Mouse (Mus musculus) heart, postnatal 0 days (tissue): Measurements from ENCODE around the gene Rybp. TPM values are rescaled to one million over a fixed set of nuclear protein-coding genes. Genes with fewer than 3 reads are reported as not detected.

Experiments used
- ATAC-seq: fragments of 200-750 bp; cut with Nextera tagmentation; 2 replicates; pipeline ENCODE4 v1.8.0; 2017; ENCODE audit warnings: low read depth, moderate number of reproducible peaks, moderate library complexity; ENCODE audit not compliant: insufficient read depth
- DNase-seq: peaks from one replicate; pipeline ENCODE4 v3.0.0-alpha.2; 2016; ENCODE audit warnings: low spot score
- H3K27ac ChIP-seq: fragments of 300-500 bp; sonication (generic); 2 replicates; pipeline ENCODE4 v1.5.1; 2014; ENCODE audit warnings: low read depth, mild to moderate bottlenecking
- H3K27me3 ChIP-seq: fragments of 300-500 bp; sonication (generic); 2 replicates; pipeline ENCODE4 v1.6.1; 2014; ENCODE audit warnings: low read length, mixed read lengths; ENCODE audit not compliant: control insufficient read depth, insufficient read depth
- H3K36me3 ChIP-seq: fragments of 300-500 bp; sonication (generic); replicated peaks from 2 replicates; pipeline ENCODE4 v1.6.1; 2014; ENCODE audit warnings: low read length, mixed read lengths; ENCODE audit not compliant: control insufficient read depth, insufficient read depth
- H3K4me1 ChIP-seq: fragments of 300-500 bp; sonication (generic); 2 replicates; pipeline ENCODE4 v1.6.1; 2014; ENCODE audit warnings: antibody characterized with exemption; ENCODE audit not compliant: control insufficient read depth, insufficient read depth
- H3K4me2 ChIP-seq: fragments of 300-500 bp; sonication (generic); 2 replicates; pipeline ENCODE4 v1.6.1; 2014; ENCODE audit warnings: low read depth, mild to moderate bottlenecking, low read length, moderate library complexity
- H3K4me3 ChIP-seq: fragments of 300-500 bp; sonication (generic); 2 replicates; pipeline ENCODE4 v1.5.1; 2014; ENCODE audit warnings: low read depth, low read length
- H3K9ac ChIP-seq: fragments of 300-500 bp; sonication (generic); replicated peaks from 2 replicates; pipeline ENCODE4 v1.6.1; 2014; ENCODE audit warnings: low read depth, low read length, mixed read lengths
- H3K9me3 ChIP-seq: fragments of 300-500 bp; sonication (generic); replicated peaks from 2 replicates; pipeline ENCODE4 v1.6.1; 2016; ENCODE audit warnings: low read length; ENCODE audit not compliant: control insufficient read depth
- CTCF ChIP-seq: IDR thresholded peaks from 2 replicates; pipeline ENCODE4 v1.5.1; 2016; ENCODE audit warnings: antibody characterized with exemption, control low read depth, low read depth
- EP300 ChIP-seq: IDR thresholded peaks from 2 replicates; pipeline ENCODE4 v1.6.1; 2016; ENCODE audit warnings: antibody characterized with exemption, low read depth
- WGBS: fragments of 180-500 bp; shearing (Covaris S2); extraction: QIAGEN DNeasy Blood & Tissue Kit; methylation state at CpG from one replicate; pipeline ENCODE4 v1.1.7; 2014; 5-methylcytosine and 5-hydroxymethylcytosine counted together
- polyA plus RNA-seq: library from polyadenylated mRNA; unstranded; fragments of >200 nt; fragmentation: Nextera tagmentation; extraction: Ambion mirVana; gene quantifications from 2 replicates; pipeline ENCODE4 v1.2.1, GENCODE M21; 2015
- total RNA-seq: library from RNA; depleted of rRNA; stranded (reverse); fragments of >200 nt; gene quantifications from 2 replicates; pipeline ENCODE4 v1.2.3, GENCODE M21; 2014; ENCODE audit warnings: low replicate concordance

The Rybp gene
- total and polyA plus RNA-seq, 2 experiments from 2014 or later, result 5.2 to 8.6 TPM

DNA sequence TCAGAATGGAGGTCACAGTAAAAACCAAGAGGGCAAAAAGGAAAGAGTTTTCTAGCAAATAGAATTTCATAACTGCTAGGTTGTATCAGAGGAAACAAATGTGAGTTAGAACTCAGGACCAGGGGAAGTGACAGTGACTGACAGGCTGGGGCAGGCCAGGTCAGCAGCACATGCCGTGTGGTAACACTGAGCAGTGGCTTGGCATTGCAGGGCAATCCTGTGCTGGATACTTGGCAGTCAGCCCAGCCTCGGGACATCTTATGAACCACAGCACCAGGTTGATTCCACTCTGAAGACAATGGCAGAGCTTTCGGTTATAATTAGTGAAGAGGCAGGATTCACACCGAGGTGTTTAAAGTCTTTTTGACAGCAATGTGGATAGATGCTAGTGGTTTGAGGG is 11.7 kb upstream of the Rybp start:
- TF ChIP-seq EP300 (no peak), CTCF (no peak)
- DNase-seq (peak; percentile 46), ATAC-seq (peak; percentile 71)
- Histone ChIP-seq H3K4me2 (no peak overlapping the region), H3K9ac (no peak overlapping the region), H3K4me1 (no peaks in the 10 kb centered on the region), H3K4me3 (no peak overlapping the region), H3K27ac (no peak overlapping the region), H3K27me3 (no peaks in the 10 kb centered on the region), H3K9me3 (no peaks in the 10 kb centered on the region), H3K36me3 (no peaks in the 10 kb centered on the region)
- 24% methylated on average over 4 of the region's 4 CpGs for WGBS

DNA sequence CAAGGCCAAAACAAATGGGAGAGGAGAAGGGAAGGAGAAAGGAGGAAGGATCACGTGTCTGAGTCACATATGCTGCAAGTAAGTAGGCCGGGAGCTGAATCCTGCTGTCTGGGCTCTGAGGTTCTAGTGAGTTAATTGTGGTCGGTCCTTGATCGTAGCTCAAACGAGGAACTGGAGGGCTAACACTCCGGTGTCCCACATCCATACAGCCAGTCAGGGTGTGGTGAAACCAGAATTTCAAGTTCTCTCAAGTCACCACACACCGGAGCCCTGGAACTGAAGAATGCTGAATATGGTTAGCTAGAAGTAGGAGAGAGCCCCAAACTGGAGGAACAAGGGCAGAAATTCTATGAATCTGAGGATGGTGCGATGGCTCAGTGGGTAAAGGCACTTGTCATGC is 10.3 kb upstream of the Rybp start:
- H3K4me1 ChIP-seq, result no peaks in the 10 kb centered on the region
- no peak overlapping the region for H3K27ac ChIP-seq
- H3K4me2 ChIP-seq, result no peak overlapping the region
- no peak overlapping the region for H3K4me3 ChIP-seq
- no peaks in the 10 kb centered on the region for H3K36me3 ChIP-seq
- ATAC-seq, result no peak
- no peak overlapping the region for H3K9ac ChIP-seq
- H3K9me3 ChIP-seq, result no peaks in the 10 kb centered on the region
- no peaks in the 10 kb centered on the region for H3K27me3 ChIP-seq
- DNase-seq, result no peak
- 95% methylated on average over 8 of the region's 8 CpGs for WGBS
- no peak for TF ChIP-seq CTCF
- no peak for TF ChIP-seq EP300

DNA sequence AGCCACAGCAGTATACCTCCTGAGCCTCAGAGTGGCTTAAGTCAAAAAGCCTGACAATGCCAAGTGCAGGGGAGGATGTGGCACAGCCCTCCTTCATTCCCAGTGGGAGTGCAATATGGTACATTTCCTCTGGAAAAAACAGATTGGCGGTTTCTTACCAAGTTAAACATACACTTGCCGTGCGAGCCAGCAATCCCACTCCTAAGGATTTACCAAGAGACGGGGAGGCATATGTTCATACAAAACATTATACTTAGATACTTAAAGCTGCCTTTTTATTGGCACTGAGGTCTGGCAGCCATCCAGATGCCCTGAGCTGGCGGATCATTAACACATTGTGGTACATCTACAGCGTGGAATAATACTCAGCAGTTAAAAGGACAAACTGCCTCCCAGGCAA is 5.1 kb upstream of the Rybp start:
- no peak overlapping the region for H3K4me2 ChIP-seq
- ATAC-seq (no peak), DNase-seq (no peak)
- no peaks in the 10 kb centered on the region for H3K36me3 ChIP-seq
- no peaks in the 10 kb centered on the region for H3K9me3 ChIP-seq
- H3K9ac ChIP-seq, result no peak overlapping the region
- H3K4me1 ChIP-seq, result peaks cover 10% of the 10 kb centered on the region
- WGBS, result 92% methylated on average over 6 of the region's 6 CpGs
- H3K27me3 ChIP-seq, result no peaks in the 10 kb centered on the region
- TF ChIP-seq CTCF, result no peak
- no peak for TF ChIP-seq EP300
- no peak overlapping the region for H3K4me3 ChIP-seq
- no peak overlapping the region for H3K27ac ChIP-seq

DNA sequence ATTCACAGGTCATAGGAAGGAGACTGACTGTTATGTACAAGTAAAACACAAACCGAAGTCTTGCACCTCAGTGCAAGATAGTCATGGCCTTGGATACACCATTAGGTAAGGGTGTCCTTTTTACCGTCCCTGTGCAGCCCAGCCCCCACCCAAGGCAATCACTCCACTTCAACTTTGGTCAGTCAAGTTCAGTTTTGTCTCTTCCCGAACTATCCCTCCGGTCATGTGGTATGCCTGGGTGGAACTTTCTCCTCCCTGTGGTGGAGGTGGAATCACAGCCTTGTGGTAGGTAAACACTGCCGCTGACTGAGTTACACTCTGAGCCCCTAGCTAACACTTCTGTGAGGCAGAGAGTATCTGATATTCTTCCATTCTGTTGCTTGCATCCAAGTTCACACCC is 1.8 kb upstream of the Rybp start:
- DNase-seq (no peak), ATAC-seq (no peak)
- Histone ChIP-seq H3K9ac (no peak overlapping the region), H3K4me1 (peaks cover 19% of the 10 kb centered on the region), H3K27me3 (no peaks in the 10 kb centered on the region), H3K9me3 (no peaks in the 10 kb centered on the region), H3K27ac (no peak overlapping the region), H3K4me3 (no peak overlapping the region), H3K36me3 (no peaks in the 10 kb centered on the region), H3K4me2 (no peak overlapping the region)
- WGBS, result 74% methylated on average over 5 of the region's 5 CpGs
- no peak for TF ChIP-seq CTCF
- no peak for TF ChIP-seq EP300

DNA sequence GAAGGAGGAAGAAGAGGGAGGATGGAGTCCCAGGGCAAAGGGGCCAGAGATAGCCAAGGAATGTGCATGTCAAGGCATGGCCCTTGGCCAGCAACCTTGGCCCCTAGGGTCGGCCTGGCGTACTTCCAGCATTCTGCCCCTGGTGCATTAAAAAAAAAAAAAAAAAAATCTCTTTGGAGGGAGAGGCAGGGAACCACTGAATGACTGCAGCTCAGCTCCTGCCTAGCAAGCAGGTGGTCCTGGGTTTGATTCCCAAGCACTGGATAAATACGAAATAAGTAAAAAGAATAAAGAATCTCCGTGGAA is 1.4 kb upstream of the Rybp start:
- Histone ChIP-seq H3K9me3 (no peaks in the 10 kb centered on the region), H3K27ac (no peak overlapping the region), H3K4me3 (no peak overlapping the region), H3K4me2 (no peak overlapping the region), H3K36me3 (no peaks in the 10 kb centered on the region), H3K4me1 (peaks cover 19% of the 10 kb centered on the region), H3K27me3 (no peaks in the 10 kb centered on the region), H3K9ac (no peak overlapping the region)
- WGBS, result 31% methylated on average over 4 of the region's 4 CpGs
- ATAC-seq, result no peak
- no peak for TF ChIP-seq CTCF
- no peak for TF ChIP-seq EP300
- no peak for DNase-seq

DNA sequence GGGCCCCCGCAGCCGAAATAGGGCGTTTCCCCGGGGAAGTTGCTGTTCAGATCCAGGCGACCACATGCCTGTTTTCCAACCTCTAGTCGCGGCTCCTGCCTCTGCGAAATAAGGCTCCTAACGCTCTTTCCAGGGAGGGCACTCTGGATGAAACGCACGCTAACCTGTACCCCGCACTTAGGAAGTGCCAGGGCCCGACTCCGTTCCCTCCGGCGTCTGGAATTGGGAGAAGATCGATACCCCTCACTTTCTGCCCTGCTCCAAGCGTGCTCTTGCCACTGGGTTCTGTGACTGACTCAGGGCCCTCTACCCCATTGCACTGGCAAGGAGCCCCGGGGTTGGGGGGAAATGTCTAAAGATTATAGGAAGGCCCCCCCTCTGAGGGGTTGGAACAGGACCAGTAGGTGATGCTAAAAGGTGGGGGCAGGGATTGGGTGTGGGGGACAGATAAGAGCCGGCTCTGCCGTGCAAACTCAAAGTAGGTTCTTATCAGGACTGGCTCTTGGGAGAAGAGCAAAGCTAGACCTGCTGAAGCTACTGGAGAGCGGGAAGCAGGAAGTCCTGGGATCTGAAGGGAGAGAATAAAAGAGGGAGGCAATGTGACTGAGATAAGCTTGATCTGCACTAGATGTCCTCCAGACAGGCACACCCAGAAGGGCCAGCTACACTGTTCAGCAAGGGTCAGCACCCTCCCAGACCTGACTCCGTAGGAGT is 888 bp upstream of the Rybp start:
- Histone ChIP-seq H3K36me3 (no peaks in the 10 kb centered on the region), H3K4me1 (peaks cover 19% of the 10 kb centered on the region), H3K27me3 (no peaks in the 10 kb centered on the region), H3K4me2 (peak overlapping the region; percentile 88), H3K9ac (peak overlapping the region; percentile 56), H3K4me3 (peak overlapping the region; percentile 72), H3K9me3 (no peaks in the 10 kb centered on the region), H3K27ac (peak overlapping the region; percentile 62)
- 2% methylated on average over 23 of the region's 23 CpGs for WGBS
- TF ChIP-seq EP300 (no peak), CTCF (no peak)
- ATAC-seq (no peak), DNase-seq (no peak)
